22 mouse cellular contexts compared by ENCODE assay signal in the genomic region with DNA sequence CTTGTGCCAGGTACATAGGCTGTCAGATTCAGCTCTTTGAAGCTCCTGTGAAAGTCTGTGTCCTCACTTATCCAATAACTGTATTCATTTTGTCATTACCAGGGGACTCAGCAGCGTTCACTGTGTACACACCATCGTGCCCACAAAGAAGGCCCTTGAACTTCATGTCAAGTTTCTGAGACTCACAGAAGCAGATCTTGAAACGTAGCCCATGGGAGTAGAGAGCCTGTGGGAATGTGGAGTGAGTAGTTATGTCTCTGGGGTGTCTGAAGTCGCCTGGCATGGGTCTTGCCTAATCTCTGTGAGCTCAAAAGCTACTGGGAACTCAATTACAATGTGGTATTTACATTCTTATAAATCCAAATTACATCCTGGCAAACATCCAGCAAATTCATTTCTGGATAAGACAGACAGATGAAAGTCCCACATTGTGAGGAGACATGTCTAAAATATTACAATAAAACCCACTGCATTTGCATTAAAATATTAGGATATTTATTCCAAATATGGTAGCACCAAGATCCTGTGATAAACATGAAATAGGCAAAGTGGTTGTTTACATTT. TPM values are rescaled to one million over a fixed set of nuclear protein-coding genes. Genes with fewer than 3 reads are reported as not detected.
DNase-seq lines count a peak whose midpoint lies in the region; ATAC-seq and TF ChIP-seq lines count a peak whose summit lies in the region.
"Had no signal": no experiment of that assay in that cellular context is flagged by ENCODE, and none has a peak within 500 bp of the region (broad histone marks: within the 10 kb centered on the region; RNA-seq: fewer than 3 reads in every experiment).

No protein-coding gene starts in this region.

- no peak for TF ChIP-seq CTCF in heart, postnatal 0 days (IDR thresholded peaks at IDR 0.05; ENCODE audit: low read depth)
- TF ChIP-seq CTCF in lung, postnatal 0 days (IDR thresholded peaks at IDR 0.05), result no peak

- no peak for ATAC-seq in embryonic facial prominence, embryonic 14.5 days (ENCODE audit: low read depth)
- ATAC-seq in heart, postnatal 0 days (ENCODE audit: insufficient read depth, low read depth), result no peak
- ATAC-seq in lung, postnatal 0 days, result peak; percentile 95
- ATAC-seq in stomach, embryonic 16.5 days (ENCODE audit: insufficient read depth, low FRiP score), result peak; percentile 33; the same call in 1 of the 2 replicates
- no peak for ATAC-seq in frontal cortex, adult (ENCODE audit: low TSS enrichment)
- ATAC-seq: hindbrain, embryonic 16.5 days had no signal

- no peak overlapping the region for H3K9ac ChIP-seq in embryonic facial prominence, embryonic 14.5 days (ENCODE audit: low read depth, low read length)
- no peak overlapping the region for H3K9ac ChIP-seq in heart, postnatal 0 days (replicated peaks; ENCODE audit: low read depth, low read length)
- no peak overlapping the region for H3K9ac ChIP-seq in lung, postnatal 0 days (replicated peaks; ENCODE audit: low read depth)
- H3K9ac ChIP-seq in stomach, embryonic 16.5 days (ENCODE audit: low read length), result no peak overlapping the region
- H3K9ac ChIP-seq: embryonic facial prominence, embryonic 12.5 days; limb, embryonic 13.5 days had no signal

- WGBS in embryonic facial prominence, embryonic 14.5 days, result 41% methylated on average over 4 of the region's 4 CpGs
- WGBS in embryonic facial prominence, embryonic 10.5 days, result 80% methylated on average over 4 of the region's 4 CpGs
- WGBS in heart, postnatal 0 days, result 35% methylated on average over 4 of the region's 4 CpGs
- WGBS in lung, postnatal 0 days, result 30% methylated on average over 4 of the region's 4 CpGs
- 30% methylated on average over 4 of the region's 4 CpGs for WGBS in stomach, embryonic 16.5 days

- H3K27me3 ChIP-seq in embryonic facial prominence, embryonic 14.5 days (replicated peaks; ENCODE audit: control insufficient read depth, insufficient read depth, low read length), result no peaks in the 10 kb centered on the region
- no peaks in the 10 kb centered on the region for H3K27me3 ChIP-seq in embryonic facial prominence, embryonic 10.5 days (replicated peaks; ENCODE audit: low read depth, poor library complexity, severe bottlenecking)
- H3K27me3 ChIP-seq in heart, postnatal 0 days (ENCODE audit: control insufficient read depth, insufficient read depth, low read length), result no peaks in the 10 kb centered on the region
- no peaks in the 10 kb centered on the region for H3K27me3 ChIP-seq in lung, postnatal 0 days (replicated peaks; ENCODE audit: insufficient read depth, low read length)
- H3K27me3 ChIP-seq in stomach, embryonic 16.5 days (ENCODE audit: control insufficient read depth, insufficient read depth, low read length), result no peaks in the 10 kb centered on the region
- H3K27me3 ChIP-seq: CH12.LX; embryonic facial prominence, embryonic 12.5 days had no signal

- no peaks in the 10 kb centered on the region for H3K36me3 ChIP-seq in embryonic facial prominence, embryonic 14.5 days (ENCODE audit: control insufficient read depth, insufficient read depth, low read length)
- no peaks in the 10 kb centered on the region for H3K36me3 ChIP-seq in embryonic facial prominence, embryonic 10.5 days (replicated peaks)
- no peaks in the 10 kb centered on the region; the same call in 1 of the 2 replicates for H3K36me3 ChIP-seq in heart, postnatal 0 days (replicated peaks; ENCODE audit: control insufficient read depth, insufficient read depth, low read length)
- H3K36me3 ChIP-seq in lung, postnatal 0 days (ENCODE audit: insufficient read depth, low read length), result no peaks in the 10 kb centered on the region
- H3K36me3 ChIP-seq in stomach, embryonic 16.5 days (ENCODE audit: control insufficient read depth, insufficient read depth, low read length), result no peaks in the 10 kb centered on the region
- H3K36me3 ChIP-seq: embryonic facial prominence, embryonic 12.5 days; forebrain, embryonic 10.5 days; limb, embryonic 13.5 days; midbrain, embryonic 10.5 days had no signal

- no peaks in the 10 kb centered on the region for H3K9me3 ChIP-seq in embryonic facial prominence, embryonic 14.5 days (ENCODE audit: control insufficient read depth, low read length)
- no peaks in the 10 kb centered on the region for H3K9me3 ChIP-seq in embryonic facial prominence, embryonic 10.5 days
- H3K9me3 ChIP-seq in heart, postnatal 0 days (replicated peaks; ENCODE audit: control insufficient read depth, low read length), result no peaks in the 10 kb centered on the region
- H3K9me3 ChIP-seq in lung, postnatal 0 days (ENCODE audit: low read length), result no peaks in the 10 kb centered on the region
- H3K9me3 ChIP-seq in stomach, embryonic 16.5 days (replicated peaks; ENCODE audit: control insufficient read depth, low read length), result no peaks in the 10 kb centered on the region
- H3K9me3 ChIP-seq: embryonic facial prominence, embryonic 12.5 days; forebrain, embryonic 10.5 days; limb, embryonic 13.5 days; midbrain, embryonic 10.5 days had no signal

- no peak overlapping the region for H3K4me3 ChIP-seq in embryonic facial prominence, embryonic 14.5 days (ENCODE audit: low read depth, low read length)
- H3K4me3 ChIP-seq in embryonic facial prominence, embryonic 10.5 days, result no peak overlapping the region
- no peak overlapping the region for H3K4me3 ChIP-seq in heart, postnatal 0 days (ENCODE audit: low read depth, low read length)
- H3K4me3 ChIP-seq in lung, postnatal 0 days (ENCODE audit: low read depth, low read length), result no peak overlapping the region
- H3K4me3 ChIP-seq in stomach, embryonic 16.5 days (replicated peaks; ENCODE audit: low read length), result no peak overlapping the region
- H3K4me3 ChIP-seq: embryonic facial prominence, embryonic 12.5 days; forebrain, embryonic 10.5 days; limb, embryonic 13.5 days; midbrain, embryonic 10.5 days had no signal

- DNase-seq in embryonic facial prominence, embryonic 14.5 days (ENCODE audit: low spot score), result peak; percentile 70
- no peak for DNase-seq in embryonic facial prominence, embryonic 10.5 days (ENCODE audit: low spot score)
- DNase-seq in heart, postnatal 0 days (ENCODE audit: low spot score), result no peak
- DNase-seq in heart, adult 18-20 months, result no peak
- peak; percentile 85 for DNase-seq in lung, postnatal 0 days (ENCODE audit: low spot score)
- DNase-seq in ovary, postnatal 36 days (ENCODE audit: low spot score), result no peak
- DNase-seq: adrenal gland, adult 2 months; cerebellum, adult 2 months; gastrocnemius, postnatal 14 days; kidney, adult 2 months; kidney, postnatal 25 days; layer of hippocampus, adult 9-11 months; right cerebral cortex, postnatal 4 days had no signal

- no peak for TF ChIP-seq EP300 in heart, postnatal 0 days (IDR thresholded peaks at IDR 0.05; ENCODE audit: low read depth)
- peak; percentile 72 for TF ChIP-seq EP300 in lung, postnatal 0 days (IDR thresholded peaks at IDR 0.05)

- no peak overlapping the region for H3K4me2 ChIP-seq in embryonic facial prominence, embryonic 14.5 days (ENCODE audit: low read depth, low read length)
- no peak overlapping the region for H3K4me2 ChIP-seq in heart, postnatal 0 days (ENCODE audit: low read depth, low read length)
- H3K4me2 ChIP-seq in lung, postnatal 0 days (replicated peaks; ENCODE audit: low read depth, low read length), result no peak overlapping the region
- H3K4me2 ChIP-seq in stomach, embryonic 16.5 days (ENCODE audit: low read depth, low read length), result no peak overlapping the region
- H3K4me2 ChIP-seq: embryonic facial prominence, embryonic 12.5 days; limb, embryonic 13.5 days had no signal

- peaks cover 5% of the 10 kb centered on the region; the same call in 1 of the 2 replicates for H3K4me1 ChIP-seq in embryonic facial prominence, embryonic 14.5 days (ENCODE audit: control insufficient read depth, insufficient read depth, low read length)
- 0 out of 2 replicates have a peak, but pooled peaks cover 3% of the 10 kb centered on the region for H3K4me1 ChIP-seq in embryonic facial prominence, embryonic 10.5 days
- peaks cover 36% of the 10 kb centered on the region for H3K4me1 ChIP-seq in heart, postnatal 0 days (ENCODE audit: control insufficient read depth, insufficient read depth)
- H3K4me1 ChIP-seq in lung, postnatal 0 days (ENCODE audit: insufficient read depth, low read depth, low read length), result peaks cover 13% of the 10 kb centered on the region; the same call in 1 of the 2 replicates
- peaks cover 14% of the 10 kb centered on the region; the same call in 1 of the 2 replicates for H3K4me1 ChIP-seq in stomach, embryonic 16.5 days (ENCODE audit: control insufficient read depth, insufficient read depth, low read length)
- H3K4me1 ChIP-seq: forebrain, embryonic 10.5 days; midbrain, embryonic 10.5 days had no signal

- no peak overlapping the region for H3K27ac ChIP-seq in embryonic facial prominence, embryonic 14.5 days (replicated peaks; ENCODE audit: low read depth, low read length)
- H3K27ac ChIP-seq in embryonic facial prominence, embryonic 10.5 days (replicated peaks), result no peak overlapping the region
- H3K27ac ChIP-seq in heart, postnatal 0 days (ENCODE audit: low read depth), result peak overlapping the region; percentile 63
- H3K27ac ChIP-seq in lung, postnatal 0 days (ENCODE audit: low read length), result no peak overlapping the region; the same call in 1 of the 2 replicates
- peak overlapping the region; percentile 60; the same call in 1 of the 2 replicates for H3K27ac ChIP-seq in stomach, embryonic 16.5 days (ENCODE audit: low read length)
- H3K27ac ChIP-seq: embryonic facial prominence, embryonic 12.5 days; forebrain, embryonic 10.5 days; limb, embryonic 13.5 days; midbrain, embryonic 10.5 days had no signal

RNA-seq across cellular contexts. Expression of a gene that starts 53.2 kb away (rescaled TPM):
- 1.5 and 2.9 TPM in 2 replicates for polyA plus RNA-seq in embryonic facial prominence, embryonic 14.5 days (2014; fragmentation: Nextera tagmentation; extraction: Ambion mirVana)
- 1.6 and 1.8 TPM in 2 replicates for polyA plus RNA-seq in embryonic facial prominence, embryonic 10.5 days (2016; fragmentation: Nextera tagmentation; extraction: Ambion mirVana)
- total RNA-seq in heart, postnatal 0 days (2014; rRNA removed; ENCODE audit: low replicate concordance), result 92.4 and 129 TPM in 2 replicates
- 55.9 and 56.4 TPM in 2 replicates for polyA plus RNA-seq in heart, postnatal 0 days (2015; fragmentation: Nextera tagmentation; extraction: Ambion mirVana)
- 10 to 100 TPM; 65.5 to 66.9 TPM for total RNA-seq in heart, adult 18-20 months (2021)
- 3.0 and 3.7 TPM in 2 replicates for polyA plus RNA-seq in lung, postnatal 0 days (2015; fragmentation: Nextera tagmentation; extraction: Ambion mirVana)
- 41.5 and 44.7 TPM in 2 replicates for polyA plus RNA-seq in stomach, embryonic 16.5 days (2015; fragmentation: Nextera tagmentation; extraction: Ambion mirVana)
- total RNA-seq: CH12.LX; common myeloid progenitor, adult 5-6 weeks had no signal

Comparison
In these comparisons a context has a peak if more than half of its experiments do, and no peak if none do; other contexts are left out.
1. DNase-seq: peak in embryonic facial prominence, embryonic 14.5 days (single experiment) and lung, postnatal 0 days (single experiment); none in embryonic facial prominence, embryonic 10.5 days (single experiment), heart, postnatal 0 days (single experiment), heart, adult 18-20 months (0 of 2) and ovary, postnatal 36 days (single experiment).
2. ATAC-seq: peak in lung, postnatal 0 days (single experiment) and stomach, embryonic 16.5 days (single experiment); none in embryonic facial prominence, embryonic 14.5 days (single experiment), heart, postnatal 0 days (single experiment) and frontal cortex, adult (single experiment).
3. H3K27ac ChIP-seq: peak in heart, postnatal 0 days (single experiment) and stomach, embryonic 16.5 days (single experiment); none in embryonic facial prominence, embryonic 14.5 days (single experiment), embryonic facial prominence, embryonic 10.5 days (single experiment) and lung, postnatal 0 days (single experiment).